Mouse (Mus musculus): ENCODE results near the gene Bst1. TPM values are rescaled to one million over a fixed set of nuclear protein-coding genes. Genes with fewer than 3 reads are reported as not detected.

Gene Bst1
- polyA plus RNA-seq, 1 experiment from 2014 or later, result 0.82 TPM

- H3K36me3 ChIP-seq (ENCODE audit: insufficient read depth), result no peaks in the 10 kb centered on the region
- no peaks in the 10 kb centered on the region for H3K9me3 ChIP-seq (ENCODE audit: low read depth, low read length)
- H3K4me3 ChIP-seq (ENCODE audit: low read depth, low read length), result no peak overlapping the region
- no peak overlapping the region for H3K4me2 ChIP-seq
- WGBS, result 81% methylated on average over 2 of the region's 2 CpGs
- 0 out of 2 replicates have a peak, but pooled peaks cover 4% of the 10 kb centered on the region for H3K4me1 ChIP-seq (ENCODE audit: insufficient read depth)
- TF ChIP-seq CTCF (IDR thresholded peaks at IDR 0.05; ENCODE audit: low read depth), result no peak
- ATAC-seq (ENCODE audit: insufficient read depth) (no peak), DNase-seq (no peak)
- no peaks in the 10 kb centered on the region for H3K27me3 ChIP-seq (ENCODE audit: insufficient read depth, low read length)
- no peak overlapping the region for H3K9ac ChIP-seq
- no peak overlapping the region for H3K27ac ChIP-seq (ENCODE audit: low read depth)
Measured at GRCm38 (mm10) chr5:43814536-43814935, 4.1 kb upstream of the Bst1 start.

- no peak overlapping the region for H3K4me3 ChIP-seq (ENCODE audit: low read depth, low read length)
- WGBS, result 41% methylated on average over 1 of the region's 1 CpGs
- no peak overlapping the region for H3K9ac ChIP-seq
- H3K4me2 ChIP-seq, result no peak overlapping the region
- H3K9me3 ChIP-seq (ENCODE audit: low read depth, low read length), result no peaks in the 10 kb centered on the region
- no peak for DNase-seq
- H3K27me3 ChIP-seq (ENCODE audit: insufficient read depth, low read length), result no peaks in the 10 kb centered on the region
- H3K27ac ChIP-seq (ENCODE audit: low read depth), result no peak overlapping the region
- H3K4me1 ChIP-seq (ENCODE audit: insufficient read depth), result 0 out of 2 replicates have a peak, but pooled peaks cover 4% of the 10 kb centered on the region
- no peak for TF ChIP-seq CTCF (IDR thresholded peaks at IDR 0.05; ENCODE audit: low read depth)
- ATAC-seq (ENCODE audit: insufficient read depth), result no peak
- H3K36me3 ChIP-seq (ENCODE audit: insufficient read depth), result no peaks in the 10 kb centered on the region
Measured at GRCm38 (mm10) chr5:43815769-43816168, 2.9 kb upstream of the Bst1 start.

DNA sequence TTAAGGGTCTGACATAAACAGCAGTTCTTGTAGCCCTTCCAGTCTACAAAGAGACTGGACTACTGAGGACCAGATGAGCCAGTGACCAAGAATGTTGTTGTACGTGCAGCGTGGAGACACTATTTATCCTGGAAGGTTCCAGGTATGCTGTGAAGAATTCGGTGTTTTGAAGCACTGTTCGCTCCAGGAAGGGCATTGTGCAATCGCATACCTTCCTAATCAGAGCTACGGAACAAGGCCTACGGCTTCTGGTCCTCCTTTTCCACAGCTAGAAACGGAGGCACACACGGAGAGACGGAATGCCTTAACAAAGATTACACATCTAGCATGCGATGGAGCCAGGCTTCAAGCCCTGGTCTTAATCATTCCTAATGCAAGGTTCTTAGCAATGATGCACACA lies 2.1 kb downstream of the Bst1 start:
- 63% methylated on average over 11 of the region's 11 CpGs for WGBS
- H3K27ac ChIP-seq (ENCODE audit: low read depth), result no peak overlapping the region
- no peak overlapping the region for H3K9ac ChIP-seq
- DNase-seq (peak; percentile 35), ATAC-seq (ENCODE audit: insufficient read depth) (no peak)
- H3K4me1 ChIP-seq (ENCODE audit: insufficient read depth), result 0 out of 2 replicates have a peak, but pooled peaks cover 4% of the 10 kb centered on the region
- no peaks in the 10 kb centered on the region for H3K9me3 ChIP-seq (ENCODE audit: low read depth, low read length)
- no peak overlapping the region for H3K4me2 ChIP-seq
- H3K36me3 ChIP-seq (ENCODE audit: insufficient read depth), result no peaks in the 10 kb centered on the region
- H3K27me3 ChIP-seq (ENCODE audit: insufficient read depth, low read length), result no peaks in the 10 kb centered on the region
- TF ChIP-seq CTCF (IDR thresholded peaks at IDR 0.05; ENCODE audit: low read depth), result no peak
- H3K4me3 ChIP-seq (ENCODE audit: low read depth, low read length), result no peak overlapping the region

DNA sequence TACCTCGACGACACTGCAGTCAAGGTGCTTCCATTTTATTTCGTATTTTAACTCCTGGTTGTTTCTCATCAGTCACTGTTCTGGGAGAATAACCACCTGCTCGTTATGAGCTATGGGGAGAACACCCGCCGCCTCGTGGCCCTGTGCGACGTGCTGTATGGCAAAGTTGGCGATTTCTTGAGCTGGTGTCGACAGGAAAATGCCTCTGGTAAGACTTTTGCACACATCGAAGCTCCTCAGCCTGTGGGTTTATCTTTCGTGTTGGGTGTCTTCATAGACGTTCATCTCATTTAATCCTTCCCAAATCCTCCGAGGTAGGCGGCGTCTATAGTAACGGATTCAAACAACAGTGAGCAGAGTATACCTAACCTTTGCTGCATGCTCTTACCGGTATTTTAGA lies 2.9 kb downstream of the Bst1 start, which contains the start of gene Fbxl5:
Gene Fbxl5, minus strand, starts transcription at position 101 of the 400 bp plus-strand sequence.
- 0 out of 2 replicates have a peak, but pooled peaks cover 4% of the 10 kb centered on the region for H3K4me1 ChIP-seq (ENCODE audit: insufficient read depth)
- ATAC-seq (ENCODE audit: insufficient read depth) (no peak), DNase-seq (no peak)
- H3K4me3 ChIP-seq (ENCODE audit: low read depth, low read length), result no peak within 1 kb of the TSS
- H3K36me3 ChIP-seq (ENCODE audit: insufficient read depth), result no peaks in the 10 kb centered on the region
- H3K9me3 ChIP-seq (ENCODE audit: low read depth, low read length), result no peaks in the 10 kb centered on the region
- no peaks in the 10 kb centered on the region for H3K27me3 ChIP-seq (ENCODE audit: insufficient read depth, low read length)
- TF ChIP-seq CTCF (IDR thresholded peaks at IDR 0.05; ENCODE audit: low read depth), result no peak
- H3K27ac ChIP-seq (ENCODE audit: low read depth), result no peak within 1 kb of the TSS
- H3K9ac ChIP-seq, result no peak within 1 kb of the TSS
- WGBS, result 77% methylated on average over 19 of the region's 19 CpGs
- no peak within 1 kb of the TSS for H3K4me2 ChIP-seq

DNA sequence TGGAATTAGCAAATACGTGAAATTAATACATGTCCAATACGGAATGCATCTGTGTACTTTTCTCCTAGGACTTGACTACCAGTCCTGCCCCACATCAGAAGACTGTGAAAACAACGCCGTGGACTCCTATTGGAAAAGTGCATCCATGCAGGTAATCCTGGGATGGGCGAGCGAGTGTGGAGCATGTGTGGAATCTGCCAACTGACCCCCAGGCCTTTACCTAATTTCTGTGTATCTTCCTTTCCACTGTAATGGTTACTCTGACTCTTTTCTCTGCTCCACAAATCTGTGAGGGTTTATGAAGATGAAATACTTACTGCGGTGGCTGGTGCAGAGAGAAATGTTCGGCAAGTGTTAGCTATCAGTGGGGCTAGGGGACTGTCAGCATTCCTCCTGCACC lies 3.5 kb downstream of the Bst1 start:
- no peak for ATAC-seq (ENCODE audit: insufficient read depth)
- no peak for TF ChIP-seq CTCF (IDR thresholded peaks at IDR 0.05; ENCODE audit: low read depth)
- 90% methylated on average over 8 of the region's 8 CpGs for WGBS

DNA sequence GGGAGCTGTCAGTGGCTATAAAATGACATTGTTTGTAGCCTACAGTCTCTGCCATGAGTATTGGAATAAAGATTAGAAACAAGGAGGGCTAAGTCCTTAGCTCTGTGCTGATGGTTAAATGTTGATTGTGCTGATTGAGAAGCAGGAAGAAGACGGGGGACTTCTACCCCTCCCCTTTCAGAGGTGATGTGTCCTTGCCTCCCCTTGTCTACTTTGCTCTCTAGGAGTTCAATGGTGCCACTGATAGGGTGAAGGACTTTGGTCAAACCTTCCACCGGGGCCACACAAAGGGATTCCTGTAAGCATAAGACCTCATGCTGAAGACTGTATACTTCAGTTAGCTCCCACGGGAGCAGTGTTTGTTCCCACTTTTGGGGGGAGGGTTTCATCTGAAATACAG lies 4.1 kb downstream of the Bst1 start:
- H3K27ac ChIP-seq (ENCODE audit: low read depth), result no peak overlapping the region
- H3K4me1 ChIP-seq (ENCODE audit: insufficient read depth), result 0 out of 2 replicates have a peak, but pooled peaks cover 4% of the 10 kb centered on the region
- 76% methylated on average over 3 of the region's 3 CpGs for WGBS
- H3K9ac ChIP-seq, result no peak overlapping the region
- no peaks in the 10 kb centered on the region for H3K36me3 ChIP-seq (ENCODE audit: insufficient read depth)
- H3K4me3 ChIP-seq (ENCODE audit: low read depth, low read length), result no peak overlapping the region
- H3K27me3 ChIP-seq (ENCODE audit: insufficient read depth, low read length), result no peaks in the 10 kb centered on the region
- H3K9me3 ChIP-seq (ENCODE audit: low read depth, low read length), result no peaks in the 10 kb centered on the region
- ATAC-seq (ENCODE audit: insufficient read depth) (no peak), DNase-seq (no peak)
- H3K4me2 ChIP-seq, result no peak overlapping the region
- TF ChIP-seq CTCF (IDR thresholded peaks at IDR 0.05; ENCODE audit: low read depth), result no peak

More for the DNA sequence above, 3.5 kb downstream of the Bst1 start:
- no peak overlapping the region for H3K27ac ChIP-seq (ENCODE audit: low read depth)
- H3K4me3 ChIP-seq (ENCODE audit: low read depth, low read length), result no peak overlapping the region
- no peaks in the 10 kb centered on the region for H3K36me3 ChIP-seq (ENCODE audit: insufficient read depth)
- no peak for DNase-seq
- no peak overlapping the region for H3K4me2 ChIP-seq
- H3K27me3 ChIP-seq (ENCODE audit: insufficient read depth, low read length), result no peaks in the 10 kb centered on the region
- H3K9me3 ChIP-seq (ENCODE audit: low read depth, low read length), result no peaks in the 10 kb centered on the region
- no peak overlapping the region for H3K9ac ChIP-seq
- 0 out of 2 replicates have a peak, but pooled peaks cover 4% of the 10 kb centered on the region for H3K4me1 ChIP-seq (ENCODE audit: insufficient read depth)

DNA sequence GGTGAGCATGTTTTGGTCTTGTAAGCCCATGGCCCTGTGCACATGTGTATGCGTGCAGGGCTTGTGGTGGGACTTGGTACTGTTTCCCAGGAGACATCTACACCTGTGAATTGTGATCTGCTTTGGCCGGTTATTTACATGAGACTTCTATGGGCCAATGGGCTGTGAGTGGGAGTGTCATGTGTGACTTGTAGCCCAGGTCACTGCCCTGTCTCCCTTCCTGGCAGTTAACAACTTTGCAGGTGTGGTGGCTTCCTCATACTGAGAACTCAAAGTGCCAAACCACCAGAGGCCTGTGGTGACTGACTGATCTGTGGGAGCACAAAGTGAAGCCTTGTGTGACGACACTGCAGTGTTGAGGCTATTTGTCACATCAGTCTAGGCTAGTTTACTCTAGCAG lies 5.9 kb downstream of the Bst1 start:
- Histone ChIP-seq H3K9ac (no peak overlapping the region), H3K27ac (ENCODE audit: low read depth) (no peak overlapping the region), H3K9me3 (ENCODE audit: low read depth, low read length) (no peaks in the 10 kb centered on the region), H3K4me1 (ENCODE audit: insufficient read depth) (no peaks in the 10 kb centered on the region), H3K36me3 (ENCODE audit: insufficient read depth) (no peaks in the 10 kb centered on the region), H3K4me3 (ENCODE audit: low read depth, low read length) (no peak overlapping the region), H3K4me2 (no peak overlapping the region), H3K27me3 (ENCODE audit: insufficient read depth, low read length) (no peaks in the 10 kb centered on the region)
- TF ChIP-seq CTCF (IDR thresholded peaks at IDR 0.05; ENCODE audit: low read depth), result no peak
- ATAC-seq (ENCODE audit: insufficient read depth) (peak; percentile 44; the same call in 1 of the 2 replicates), DNase-seq (no peak)
- WGBS, result 75% methylated on average over 3 of the region's 3 CpGs

GRCm38 (mm10) chr5:43826883-43827282 lies 8.2 kb downstream of the Bst1 start:
- no peak for TF ChIP-seq CTCF (IDR thresholded peaks at IDR 0.05; ENCODE audit: low read depth)
- H3K4me3 ChIP-seq (ENCODE audit: low read depth, low read length), result no peak overlapping the region
- no peaks in the 10 kb centered on the region for H3K9me3 ChIP-seq (ENCODE audit: low read depth, low read length)
- ATAC-seq (ENCODE audit: insufficient read depth) (no peak), DNase-seq (no peak)
- H3K4me1 ChIP-seq (ENCODE audit: insufficient read depth), result no peaks in the 10 kb centered on the region
- no peak overlapping the region for H3K9ac ChIP-seq
- WGBS, result 86% methylated on average over 2 of the region's 2 CpGs
- no peaks in the 10 kb centered on the region for H3K27me3 ChIP-seq (ENCODE audit: insufficient read depth, low read length)
- H3K36me3 ChIP-seq (ENCODE audit: insufficient read depth), result no peaks in the 10 kb centered on the region
- no peak overlapping the region for H3K27ac ChIP-seq (ENCODE audit: low read depth)
- no peak overlapping the region for H3K4me2 ChIP-seq

All from lung, embryonic 14.5 days (tissue).